Mouse (Mus musculus) heart, embryonic 12.5 days (tissue): ENCODE results near the gene Hist1h3a. TPM values are rescaled to one million over a fixed set of nuclear protein-coding genes. Genes with fewer than 3 reads are reported as not detected.
"Not testable (repeated sequence)": the region's sequence is repeated elsewhere in the genome, so short reads cannot be mapped to it uniquely, and the experiment has no call there.

Experiments used
- ATAC-seq: fragments of 200-750 bp; cut with Nextera tagmentation; 2 replicates; pipeline ENCODE4 v1.8.0; 2017; ENCODE audit warnings: moderate TSS enrichment, moderate library complexity; ENCODE audit not compliant: insufficient number of reproducible peaks, low FRiP score
- H3K27ac ChIP-seq: fragments of 300-500 bp; sonication (generic); 2 replicates; pipeline ENCODE4 v1.5.1; 2016; ENCODE audit warnings: mild to moderate bottlenecking, moderate library complexity; ENCODE audit not compliant: poor library complexity, severe bottlenecking
- H3K27me3 ChIP-seq: fragments of 300-500 bp; sonication (generic); replicated peaks from 2 replicates; pipeline ENCODE4 v1.6.1; 2016; ENCODE audit warnings: mild to moderate bottlenecking, moderate library complexity
- H3K36me3 ChIP-seq: fragments of 300-500 bp; sonication (generic); 2 replicates; pipeline ENCODE4 v1.6.1; 2016; ENCODE audit warnings: mild to moderate bottlenecking, moderate library complexity
- H3K4me1 ChIP-seq: fragments of 300-500 bp; sonication (generic); replicated peaks from 2 replicates; pipeline ENCODE4 v1.6.1; 2016; ENCODE audit warnings: mild to moderate bottlenecking
- H3K4me2 ChIP-seq: fragments of 300-500 bp; sonication (generic); 2 replicates; pipeline ENCODE4 v1.6.1; 2016; ENCODE audit warnings: mild to moderate bottlenecking, moderate library complexity
- H3K4me3 ChIP-seq: fragments of 300-500 bp; sonication (generic); 2 replicates; pipeline ENCODE4 v1.5.1; 2016; ENCODE audit warnings: mild to moderate bottlenecking
- H3K9ac ChIP-seq: fragments of 300-500 bp; sonication (generic); 2 replicates; pipeline ENCODE4 v1.6.1; 2016; ENCODE audit warnings: mild to moderate bottlenecking, moderate library complexity
- H3K9me3 ChIP-seq: fragments of 300-500 bp; sonication (generic); replicated peaks from 2 replicates; pipeline ENCODE4 v1.6.1; 2016; ENCODE audit warnings: mild to moderate bottlenecking, moderate library complexity
- WGBS: fragments of 180-500 bp; shearing (Covaris S2); methylation state at CpG from one replicate; pipeline ENCODE4 v1.1.7; 2016; 5-methylcytosine and 5-hydroxymethylcytosine counted together
- microRNA-seq: library from miRNA; unstranded; fragments of <30 nt; microRNA quantifications from one replicate; pipeline ENCODE4, GENCODE M21; 2017
- polyA plus RNA-seq: library from polyadenylated mRNA; unstranded; fragments of >200 nt; fragmentation: Nextera tagmentation; extraction: Ambion mirVana; gene quantifications from 2 replicates; pipeline ENCODE4 v1.2.1, GENCODE M21; 2016

Hist1h3a gene
- polyA plus RNA-seq, 1 experiment from 2014 or later = 1.7 TPM

DNA sequence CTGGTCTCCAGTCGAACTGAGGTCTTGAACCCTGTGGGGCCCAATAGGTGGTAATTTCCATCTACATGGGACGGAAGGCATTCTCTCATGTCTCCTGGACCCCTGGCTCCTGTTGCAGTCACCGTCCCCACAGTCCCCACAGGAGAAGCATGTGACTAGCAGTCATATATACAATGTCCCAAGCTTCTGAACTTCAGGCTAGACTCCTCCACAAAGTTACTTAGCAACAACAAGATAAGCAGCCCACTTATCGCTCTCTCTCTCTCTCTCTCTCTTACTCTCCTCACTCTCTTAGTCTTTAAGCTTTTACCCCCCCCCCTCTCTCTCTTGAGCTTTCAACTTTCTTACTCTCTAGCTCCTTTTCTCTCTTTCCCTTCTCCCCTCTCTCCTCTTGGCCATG lies 37.9 kb downstream of the Hist1h3a start:
- Histone ChIP-seq H3K36me3 (no peaks in the 10 kb centered on the region), H3K27ac (peak overlapping the region; percentile 13; the same call in 1 of the 2 replicates), H3K4me2 (0 out of 2 replicates have a peak overlapping the region, but pooled peaks have one; percentile 2), H3K9me3 (0 out of 2 replicates have a peak, but pooled peaks cover 4% of the 10 kb centered on the region), H3K9ac (no peak overlapping the region), H3K4me1 (peaks cover 23% of the 10 kb centered on the region), H3K27me3 (no peaks in the 10 kb centered on the region), H3K4me3 (no peak overlapping the region)
- WGBS = 40% methylated on average over 4 of the region's 4 CpGs
- no peak for ATAC-seq

DNA sequence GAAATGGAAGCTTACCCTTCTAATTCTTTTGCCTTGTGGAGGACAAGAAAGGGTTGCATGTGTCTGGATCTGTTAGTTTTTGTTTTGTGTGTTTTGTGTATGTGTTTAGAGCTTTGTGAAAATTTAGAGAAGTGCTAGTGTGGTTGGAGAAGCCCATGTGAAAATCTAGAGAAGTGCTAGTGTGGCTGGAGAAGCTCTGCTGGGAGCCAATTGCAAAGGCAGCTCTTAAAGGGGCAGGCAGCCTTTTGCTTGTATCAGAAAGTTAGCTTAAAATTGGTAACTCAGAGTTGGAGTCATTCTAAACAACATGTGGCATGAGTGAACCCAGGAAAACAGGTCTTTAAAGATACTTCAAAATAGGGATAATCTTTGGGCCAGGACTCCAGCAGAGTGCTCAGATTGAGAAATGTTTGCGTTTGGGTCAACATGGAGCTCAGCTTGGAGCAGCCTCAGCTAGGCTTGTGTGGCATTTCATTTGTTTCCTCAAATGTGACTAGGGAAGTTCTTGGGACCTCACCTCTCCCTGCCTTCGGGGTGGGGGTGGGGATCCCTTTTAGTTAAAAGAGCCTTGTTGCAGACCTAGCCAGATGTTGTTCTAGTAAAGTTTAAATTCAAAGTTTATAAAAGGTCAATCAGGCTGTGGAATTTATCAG lies 44.5 kb downstream of the Hist1h3a start:
- WGBS = 30% methylated on average over 2 of the region's 2 CpGs
- not testable (repeated sequence) for H3K4me3 ChIP-seq, H3K36me3 ChIP-seq, H3K9me3 ChIP-seq, ATAC-seq, H3K4me2 ChIP-seq, H3K9ac ChIP-seq, H3K27ac ChIP-seq, H3K27me3 ChIP-seq
- peaks cover 10% of the 10 kb centered on the region for H3K4me1 ChIP-seq

DNA sequence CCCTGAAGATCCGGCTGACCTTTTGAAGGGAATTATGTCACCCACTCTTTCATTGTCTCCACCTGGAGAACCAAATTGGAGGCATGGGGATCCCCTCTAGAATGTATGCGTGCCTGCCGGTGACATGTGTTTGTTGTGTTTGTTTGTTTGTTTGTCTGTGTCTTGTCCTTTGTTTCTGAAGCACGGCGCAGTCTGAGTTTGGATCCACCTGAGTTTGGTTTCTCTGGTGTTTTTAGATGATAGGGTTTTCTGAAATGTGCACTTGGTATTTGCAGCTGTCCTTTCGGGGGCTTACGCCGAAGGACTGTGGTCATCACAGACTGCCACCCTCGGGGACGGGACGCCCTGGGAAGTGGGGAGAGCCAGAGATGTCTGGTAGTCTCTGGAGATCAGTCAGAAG lies 45.0 kb downstream of the Hist1h3a start:
- H3K9ac ChIP-seq = no peak overlapping the region
- H3K27me3 ChIP-seq = no peaks in the 10 kb centered on the region
- ATAC-seq = no peak
- peaks cover 10% of the 10 kb centered on the region for H3K4me1 ChIP-seq
- no peak overlapping the region for H3K4me2 ChIP-seq
- H3K9me3 ChIP-seq = no peaks in the 10 kb centered on the region
- H3K4me3 ChIP-seq = no peak overlapping the region
- H3K36me3 ChIP-seq = no peaks in the 10 kb centered on the region
- 40% methylated on average over 11 of the region's 11 CpGs for WGBS
- no peak overlapping the region for H3K27ac ChIP-seq

DNA sequence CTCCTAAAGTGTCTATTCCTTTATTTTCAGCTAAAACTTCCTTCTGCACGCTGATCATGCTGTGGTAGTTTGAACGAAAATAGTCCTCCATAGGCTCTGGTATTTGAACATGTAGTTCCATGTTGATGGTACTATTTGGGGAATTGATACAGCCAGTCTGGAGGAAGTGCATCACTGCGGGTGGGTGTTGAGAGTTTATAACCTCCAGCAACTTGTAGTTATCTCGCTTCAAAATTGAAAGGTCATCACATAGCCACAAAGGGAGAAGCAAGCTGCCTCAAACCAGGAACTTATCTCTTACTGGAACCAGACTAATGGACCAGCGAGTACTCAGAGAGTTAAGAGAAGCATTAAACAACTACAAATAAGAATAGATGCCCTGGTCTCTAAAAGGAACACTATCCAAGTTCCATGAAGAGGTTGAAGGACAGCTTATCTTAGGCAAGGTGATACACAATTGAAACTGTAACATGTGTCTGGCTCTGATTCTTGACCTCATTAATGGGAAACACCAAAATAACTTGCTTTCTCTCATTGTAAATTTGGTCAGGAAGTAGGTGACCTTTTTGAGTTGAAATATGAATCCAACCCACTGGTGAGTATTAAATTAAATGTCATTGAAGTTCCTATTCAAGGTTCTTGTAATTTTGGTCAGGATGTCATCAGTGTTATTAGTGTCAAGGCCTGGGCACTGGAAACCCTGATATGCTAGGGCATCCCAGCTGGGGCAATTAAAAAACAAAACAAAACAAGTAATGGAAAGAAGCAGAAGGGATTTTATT lies 45.7 kb downstream of the Hist1h3a start:
- Histone ChIP-seq H3K27ac (no peak overlapping the region), H3K4me1 (peaks cover 10% of the 10 kb centered on the region), H3K27me3 (no peaks in the 10 kb centered on the region), H3K4me2 (no peak overlapping the region), H3K9me3 (no peaks in the 10 kb centered on the region), H3K36me3 (no peaks in the 10 kb centered on the region), H3K9ac (no peak overlapping the region), H3K4me3 (no peak overlapping the region)
- WGBS = 49% methylated on average over 5 of the region's 5 CpGs
- ATAC-seq = no peak

Small RNA genes lying within 50 kb of the gene (microRNA-seq; reads per million reads assigned to microRNA genes)
- gene Gm44314 (not detected), gene Gm44484 (not detected)

Other genes starting within 250 kb of the Hist1h3a start
- 4.4 and 5.2 TPM in 2 replicates for gene Hist1h4h, start 231.3 kb downstream of the Hist1h3a start, polyA plus RNA-seq
- gene Hist1h2af, start 228.5 kb downstream of the Hist1h3a start, polyA plus RNA-seq = 2.7 and 7.0 TPM in 2 replicates
- 3.9 and 4.0 TPM in 2 replicates for gene Hist1h3g, start 227.0 kb downstream of the Hist1h3a start, polyA plus RNA-seq
- 0.26 and 0.28 TPM in 2 replicates for gene Hist1h2bh, start 219.0 kb downstream of the Hist1h3a start, polyA plus RNA-seq
- gene Hist1h3f, start 218.3 kb downstream of the Hist1h3a start, polyA plus RNA-seq = 0.32 and 0.36 TPM in 2 replicates
- gene Hist1h4f, start 210.7 kb downstream of the Hist1h3a start, polyA plus RNA-seq = 0.95 TPM in 1 of 2 replicates, not detected in the other
- gene Hist1h1d, start 209.1 kb downstream of the Hist1h3a start, polyA plus RNA-seq = 0.21 and 0.26 TPM in 2 replicates
- 1.7 and 2.1 TPM in 2 replicates for gene Hist1h3e, start 200.0 kb downstream of the Hist1h3a start, polyA plus RNA-seq
- gene Hist1h2ae, start 191.2 kb downstream of the Hist1h3a start, polyA plus RNA-seq = 40.3 and 45.8 TPM in 2 replicates
- gene Hist1h2bg, start 191.0 kb downstream of the Hist1h3a start, polyA plus RNA-seq = 4.5 and 4.8 TPM in 2 replicates
- 1.5 and 2.0 TPM in 2 replicates for gene Hist1h2bf, start 188.2 kb downstream of the Hist1h3a start, polyA plus RNA-seq
- gene Hist1h2ad, start 188.0 kb downstream of the Hist1h3a start, polyA plus RNA-seq = 1.1 and 2.3 TPM in 2 replicates
- gene Hist1h3d, start 186.6 kb downstream of the Hist1h3a start, polyA plus RNA-seq = 1.4 and 1.6 TPM in 2 replicates
- 43.5 and 46.9 TPM in 2 replicates for gene Hist1h4d, start 180.8 kb downstream of the Hist1h3a start, polyA plus RNA-seq
- gene Hist1h2be, start 141.3 kb downstream of the Hist1h3a start, polyA plus RNA-seq = 1.2 and 2.0 TPM in 2 replicates
- gene Hist1h1e, start 139.8 kb downstream of the Hist1h3a start, polyA plus RNA-seq = 10.6 and 11.6 TPM in 2 replicates
- 0.70 and 0.78 TPM in 2 replicates for gene Hist1h2ac, start 78.4 kb downstream of the Hist1h3a start, polyA plus RNA-seq
- gene Hist1h2bc, start 78.2 kb downstream of the Hist1h3a start, polyA plus RNA-seq = 43.6 and 49.5 TPM in 2 replicates
- gene Hist1h1t, start 66.6 kb downstream of the Hist1h3a start, polyA plus RNA-seq = not detected in 2 replicates
- gene Hist1h4c, start 63.9 kb downstream of the Hist1h3a start, polyA plus RNA-seq = 2.7 and 3.5 TPM in 2 replicates
- gene Hfe, start 51.5 kb downstream of the Hist1h3a start, polyA plus RNA-seq = 10.5 and 13.2 TPM in 2 replicates
- gene Hist1h1c, start 23.6 kb downstream of the Hist1h3a start, polyA plus RNA-seq = 36.5 and 41.9 TPM in 2 replicates
- 3.0 and 5.1 TPM in 2 replicates for gene Hist1h3c, start 16.8 kb downstream of the Hist1h3a start, polyA plus RNA-seq
- 0.88 and 1.4 TPM in 2 replicates for gene Hist1h2bb, start 15.7 kb downstream of the Hist1h3a start, polyA plus RNA-seq
- 16.7 and 20.9 TPM in 2 replicates for gene Hist1h2ab, start 11.3 kb downstream of the Hist1h3a start, polyA plus RNA-seq
- gene Hist1h3b, start 10.1 kb downstream of the Hist1h3a start, polyA plus RNA-seq = 3.4 and 3.5 TPM in 2 replicates
- 2.1 and 2.3 TPM in 2 replicates for gene Hist1h4b, start 5.4 kb downstream of the Hist1h3a start, polyA plus RNA-seq
- not detected in 2 replicates for gene Hist1h4a, start 1.2 kb downstream of the Hist1h3a start, polyA plus RNA-seq
- 0.54 and 1.4 TPM in 2 replicates for gene Hist1h1a, start 1.3 kb upstream of the Hist1h3a start, polyA plus RNA-seq
- 0.13 TPM in 1 of 2 replicates, not detected in the other for gene Trim38, start 7.5 kb upstream of the Hist1h3a start, polyA plus RNA-seq
- gene Slc17a2, start 44.6 kb upstream of the Hist1h3a start, polyA plus RNA-seq = not detected in 2 replicates
- gene Slc17a3, start 77.0 kb upstream of the Hist1h3a start, polyA plus RNA-seq = not detected in 2 replicates
- not detected in 2 replicates for gene Slc17a1, start 105.4 kb upstream of the Hist1h3a start, polyA plus RNA-seq
- not detected in 2 replicates for gene Slc17a4, start 152.6 kb upstream of the Hist1h3a start, polyA plus RNA-seq
- not detected in 2 replicates for gene Hist1h2ba, start 171.8 kb upstream of the Hist1h3a start, polyA plus RNA-seq
- not detected in 2 replicates for gene Hist1h2aa, start 172.1 kb upstream of the Hist1h3a start, polyA plus RNA-seq
- not detected in 2 replicates for gene Scgn, start 228.8 kb upstream of the Hist1h3a start, polyA plus RNA-seq